Mouse (Mus musculus) CD8-positive naive resting alpha-beta T cell, adult 2 months (primary cell): ENCODE measurements around the gene Chn2.

ENCODE experiments used
- DNase-seq, 2 experiments: peaks; one replicate each; pipeline ENCODE4 v3.0.0; 2022; ENCODE audit warnings: low read depth in 2 of 2, low spot score in 2 of 2

Gene Chn2

GRCm38 (mm10) chr6:54116299-54116698 lies 76.9 kb downstream of the Chn2 start:
- no peak for DNase-seq

- DNase-seq = no peak
Observed at GRCm38 (mm10) chr6:54117001-54117591, 77.7 kb downstream of the Chn2 start.

- DNase-seq = no peak
Observed at GRCm38 (mm10) chr6:54118395-54118794, 79.0 kb downstream of the Chn2 start.

DNA sequence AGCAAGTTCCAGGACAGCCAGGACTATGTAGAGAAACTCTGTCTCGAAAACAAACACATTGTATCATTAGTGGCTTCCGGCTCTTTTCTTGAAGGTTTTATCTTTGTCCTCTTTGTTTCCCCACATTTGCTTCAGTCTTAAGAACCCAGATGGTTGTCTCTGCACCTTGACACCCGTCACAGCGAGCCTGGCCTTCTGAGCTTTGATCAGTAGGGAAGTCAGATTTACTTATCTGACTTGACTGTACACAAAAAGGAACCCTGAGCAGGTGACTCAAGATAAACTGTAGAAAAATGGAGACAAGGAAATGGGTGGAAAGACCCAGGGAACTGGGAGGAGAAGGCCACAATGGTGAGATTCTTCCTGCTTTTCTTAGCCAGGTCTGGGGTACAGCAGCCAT lies 79.5 kb downstream of the Chn2 start:
- DNase-seq = no peak

GRCm38 (mm10) chr6:54119461-54119860 lies 80.1 kb downstream of the Chn2 start:
- DNase-seq = no peak

DNA sequence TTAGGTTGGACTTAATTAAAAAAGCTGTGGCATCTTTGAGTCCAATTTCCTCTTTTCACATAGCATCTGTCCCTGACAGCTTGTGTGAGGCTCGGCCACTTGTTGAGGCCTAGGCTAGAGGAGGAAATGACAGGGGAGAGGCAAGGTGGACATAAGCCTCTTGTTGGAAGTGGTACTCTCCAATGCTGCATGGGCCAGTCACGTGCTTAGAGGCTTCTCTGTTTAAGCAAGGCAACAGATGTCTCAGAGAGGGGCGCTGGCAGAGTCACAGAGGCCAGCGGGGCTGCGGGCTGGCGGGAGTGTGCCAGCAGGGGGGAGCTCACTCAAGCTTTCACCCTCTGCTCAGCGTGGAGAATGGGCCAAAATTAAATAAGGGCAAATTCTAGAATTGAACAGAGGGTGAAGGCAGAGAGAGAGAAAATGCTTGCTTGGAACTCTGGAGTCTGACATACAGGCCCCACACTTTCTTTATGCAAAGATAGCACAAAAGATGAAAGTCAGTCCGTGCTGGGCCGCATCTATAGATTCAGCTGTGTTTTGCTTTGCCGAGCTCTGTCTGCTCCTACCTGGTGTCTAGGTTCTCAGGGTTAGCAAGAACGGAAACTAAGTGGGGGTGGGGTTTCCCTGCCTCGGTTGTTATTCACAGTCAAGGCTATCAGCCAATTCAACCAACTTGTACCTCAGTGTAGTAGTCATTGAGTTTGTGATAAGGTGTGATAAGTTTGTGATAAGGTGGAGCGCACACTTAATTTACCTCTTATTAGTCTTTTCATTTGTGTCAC lies 80.7 kb downstream of the Chn2 start:
- DNase-seq = peak in 1 of 2 experiments; percentile 3

- DNase-seq = no peak
Observed at GRCm38 (mm10) chr6:54120889-54121288, 81.5 kb downstream of the Chn2 start.

DNA sequence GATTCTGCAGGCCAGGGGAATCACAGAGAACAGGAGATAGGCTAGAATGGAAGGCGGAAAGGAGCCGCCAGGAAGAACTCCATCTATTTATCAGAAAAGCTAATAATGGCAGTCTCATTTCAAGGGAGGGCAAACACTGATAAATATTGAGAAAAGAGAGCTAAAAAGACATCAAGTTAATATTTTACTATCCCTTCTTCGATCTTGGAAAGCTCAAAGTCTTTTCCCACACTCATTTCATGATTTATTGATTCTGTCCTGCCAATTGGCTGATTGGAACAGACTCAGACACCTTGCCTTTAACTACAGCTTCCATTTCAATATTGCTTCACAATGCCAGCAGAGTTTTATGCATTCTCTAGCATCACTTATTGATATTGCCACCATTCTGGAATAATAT lies 85.2 kb downstream of the Chn2 start:
- no peak for DNase-seq

DNA sequence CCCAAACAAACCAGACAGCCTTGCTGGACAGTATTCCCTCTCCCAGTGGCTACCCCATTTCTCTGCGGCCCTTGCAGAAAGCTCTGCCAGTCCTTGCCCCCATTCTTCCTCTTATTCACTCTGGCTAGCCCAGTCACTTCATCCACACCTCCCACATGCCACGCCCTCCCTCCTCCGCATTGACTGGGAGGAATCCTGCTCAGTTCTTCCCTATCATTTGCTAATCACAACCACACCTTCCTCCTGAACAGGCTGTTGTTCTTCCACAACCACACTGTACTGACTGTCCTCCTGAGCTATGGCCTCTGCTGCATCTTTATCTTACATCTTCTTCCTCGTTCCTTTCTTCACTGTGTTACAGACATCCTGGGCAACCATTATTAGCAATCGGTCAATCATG lies 86.2 kb downstream of the Chn2 start:
- DNase-seq = no peak

DNA sequence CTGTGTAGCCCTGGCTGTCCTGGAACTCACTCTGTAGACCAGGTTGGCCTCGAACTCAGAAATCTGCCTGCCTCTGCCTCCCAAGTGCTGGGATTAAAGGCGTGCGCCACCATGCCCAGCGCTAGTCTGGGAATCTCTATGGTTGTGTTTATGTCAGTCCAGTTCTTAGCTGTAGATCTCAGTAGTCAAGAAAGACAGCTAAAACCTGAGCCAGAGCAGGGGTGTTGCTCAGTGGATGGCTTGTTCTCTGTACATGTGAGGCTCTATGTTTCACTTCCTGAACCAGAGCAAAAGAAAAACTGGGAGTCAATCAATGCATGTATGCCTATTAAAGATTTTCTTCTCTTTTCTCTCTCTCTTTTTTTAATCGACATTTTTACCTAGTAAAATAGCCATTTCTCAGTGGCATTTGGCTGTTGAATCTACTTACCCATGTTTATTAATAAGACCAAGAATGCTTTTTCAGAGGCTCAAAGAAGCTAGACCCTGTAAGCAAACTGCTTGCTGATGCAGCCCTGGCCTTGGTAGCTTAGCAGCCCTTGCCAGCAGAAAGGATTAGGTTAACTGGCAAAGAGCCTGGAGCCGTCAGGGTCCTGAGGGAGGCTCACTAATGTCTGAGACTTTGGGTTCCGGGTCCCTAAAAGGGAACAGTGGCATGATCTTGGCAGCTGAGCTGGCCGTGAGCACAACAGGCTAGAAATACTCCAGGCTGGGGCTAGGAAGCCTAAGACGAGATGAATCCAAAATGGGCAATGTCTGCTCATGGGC lies 87.1 kb downstream of the Chn2 start:
- no peak for DNase-seq

DNA sequence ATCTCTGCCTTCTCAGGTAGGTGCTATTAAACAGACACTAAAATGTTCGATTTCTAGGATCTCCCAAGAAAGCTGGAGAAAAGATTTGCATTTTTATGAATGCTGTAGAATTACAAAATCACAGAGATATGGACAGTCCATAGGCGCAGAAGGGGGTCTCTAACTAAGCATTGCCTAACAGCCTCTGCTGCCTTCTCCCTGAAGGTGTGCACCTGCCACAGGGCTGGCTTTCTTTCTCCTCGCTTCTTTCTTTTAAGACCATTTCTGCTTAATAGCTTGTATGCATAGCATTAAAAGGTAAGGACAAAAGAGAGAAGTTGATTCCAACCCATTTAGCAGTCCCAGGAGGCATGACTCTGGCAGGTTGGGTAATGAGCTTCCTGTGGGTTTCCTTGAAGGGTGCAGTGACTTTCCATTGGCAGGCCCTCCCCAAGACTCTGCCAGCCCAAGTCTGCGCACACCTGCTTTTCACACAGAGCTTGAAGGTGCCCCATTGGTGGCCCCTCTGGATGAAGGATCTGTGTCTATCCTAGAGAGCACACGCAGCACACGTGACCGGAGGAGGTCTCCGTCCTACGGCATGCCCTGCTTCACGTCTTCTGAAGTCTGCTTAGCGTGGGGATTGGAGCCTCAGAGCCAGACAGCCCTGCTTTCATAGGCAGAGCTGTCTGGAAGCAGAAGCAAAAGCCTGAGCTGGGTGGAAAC lies 87.8 kb downstream of the Chn2 start:
- DNase-seq = peak; percentile 20 to 24

- no peak for DNase-seq
Observed at GRCm38 (mm10) chr6:54128702-54129101, 89.3 kb downstream of the Chn2 start.

GRCm38 (mm10) chr6:54129570-54129969 lies 90.2 kb downstream of the Chn2 start:
- no peak for DNase-seq

GRCm38 (mm10) chr6:54130881-54131280 lies 91.5 kb downstream of the Chn2 start:
- DNase-seq = no peak

GRCm38 (mm10) chr6:54132576-54132975 lies 93.2 kb downstream of the Chn2 start:
- DNase-seq = no peak

DNA sequence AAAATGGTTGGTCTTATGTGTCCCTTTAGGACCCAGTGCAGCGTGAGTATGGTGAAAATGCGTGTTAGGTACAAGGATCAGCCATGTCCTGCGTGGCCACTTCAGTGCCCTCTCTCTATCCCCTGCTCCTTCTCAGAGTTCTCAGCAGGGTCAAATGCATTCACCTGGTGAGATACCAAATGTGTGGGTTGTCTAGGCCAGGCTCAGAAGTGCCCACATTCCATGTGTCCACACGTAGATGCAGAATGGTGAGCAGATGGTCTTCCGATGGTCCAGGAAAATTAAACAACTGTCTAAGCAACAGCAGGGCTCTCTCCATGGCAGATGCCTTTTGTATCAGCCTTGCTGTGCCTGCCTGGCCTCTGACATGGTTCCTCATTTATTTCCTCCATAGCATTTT lies 93.9 kb downstream of the Chn2 start:
- no peak for DNase-seq

DNA sequence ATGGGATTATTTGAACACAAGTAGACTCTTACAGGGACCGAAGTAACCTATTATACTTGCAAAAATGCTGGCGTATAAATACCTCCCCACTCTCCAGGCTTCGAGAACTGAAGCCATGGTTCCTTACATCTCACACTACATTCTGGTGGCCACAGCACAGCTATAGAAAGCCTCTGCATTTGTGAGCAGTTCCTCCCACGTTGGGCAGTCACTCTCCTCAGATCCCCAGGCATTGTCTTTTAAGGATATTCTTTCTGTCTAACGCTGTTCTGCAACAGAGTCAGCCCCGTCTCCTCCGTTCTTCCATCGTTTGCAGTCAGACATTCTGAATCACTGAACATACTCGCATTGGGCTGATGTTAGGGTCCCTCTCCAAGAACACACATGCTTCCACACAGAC lies 98.8 kb downstream of the Chn2 start:
- no peak for DNase-seq

DNA sequence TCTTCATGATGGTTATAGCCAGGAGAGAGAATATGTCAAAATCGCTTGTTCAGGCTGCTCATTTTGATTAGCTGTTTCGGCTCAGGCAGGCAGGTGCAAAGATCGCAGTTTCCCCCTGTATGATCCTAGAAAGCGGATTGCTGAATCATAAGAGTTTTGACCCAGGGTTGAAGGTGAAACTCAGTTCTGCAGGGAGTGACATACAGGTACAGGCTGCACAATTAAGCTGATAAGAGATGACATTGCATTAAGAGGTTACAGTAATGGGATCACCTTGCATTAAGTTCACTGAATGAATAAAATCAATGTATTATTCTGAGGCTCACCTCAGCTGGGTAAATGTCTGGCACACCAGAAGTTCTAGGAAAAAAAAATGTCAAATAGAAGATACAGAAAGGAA lies 101.1 kb downstream of the Chn2 start:
- no peak for DNase-seq

DNA sequence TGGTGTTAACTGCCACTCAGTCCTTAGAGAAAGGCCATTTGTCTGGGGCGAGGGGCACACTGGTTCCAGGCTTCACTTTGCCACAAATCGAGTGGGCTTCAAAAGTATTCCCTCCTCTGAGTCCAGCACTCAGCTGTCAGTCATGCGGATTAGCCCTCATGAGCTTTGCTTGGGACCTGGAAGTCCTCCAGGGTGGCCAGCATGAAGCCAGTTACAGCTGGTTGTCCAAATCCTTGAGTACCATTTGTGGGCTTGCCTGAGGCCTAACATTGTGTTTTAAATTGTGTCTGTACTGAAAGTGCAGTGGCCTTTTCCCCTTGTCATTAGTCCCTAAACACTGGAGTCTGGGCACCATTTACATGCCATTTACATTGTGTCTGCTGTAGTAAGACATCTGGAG lies 101.8 kb downstream of the Chn2 start:
- DNase-seq = no peak

- no peak for DNase-seq
Observed at GRCm38 (mm10) chr6:54142848-54143651, 103.7 kb downstream of the Chn2 start.

DNA sequence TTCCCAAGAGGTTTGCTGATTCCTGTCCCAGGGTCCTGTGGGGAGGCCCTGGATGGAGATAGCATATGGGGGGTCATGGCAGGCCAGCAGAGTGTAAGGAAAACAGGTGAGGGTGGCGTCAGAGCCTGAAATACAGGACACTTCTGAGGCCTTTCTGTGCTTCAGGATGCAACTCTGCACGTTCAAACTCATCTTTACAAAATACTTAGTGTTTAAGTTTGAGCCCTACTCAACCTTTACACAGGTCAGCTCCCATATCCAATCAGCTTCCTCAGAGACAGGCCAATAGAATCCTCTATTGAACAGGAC lies 104.3 kb downstream of the Chn2 start:
- no peak for DNase-seq
